Mouse (Mus musculus) CH12.LX (cell line): ENCODE data around the gene Pdcd2. TPM values are rescaled to one million over a fixed set of nuclear protein-coding genes. Genes with fewer than 3 reads are reported as not detected.

Experiments used
- DNase-seq: peaks from one replicate; pipeline ENCODE4 v3.0.0-alpha.2; 2013; ENCODE audit errors: extremely low read depth
- H3K27ac ChIP-seq: 2 replicates; pipeline ENCODE4 v1.5.1; 2012; ENCODE audit warnings: low read depth, mild to moderate bottlenecking, control low read depth, moderate library complexity; ENCODE audit not compliant: insufficient read depth
- H3K27me3 ChIP-seq: replicated peaks from 2 replicates; pipeline ENCODE3; 2012; ENCODE audit warnings: inconsistent platforms
- H3K36me3 ChIP-seq, 2 experiments: replicated peaks in 1 of 2; 2 replicates each; pipeline versions ENCODE3 to v1.6.1; 2012; ENCODE audit warnings: inconsistent platforms in 1 of 2, low read length in 1 of 2, mild to moderate bottlenecking in 1 of 2, mixed read lengths in 1 of 2, moderate library complexity in 1 of 2; ENCODE audit not compliant: control insufficient read depth in 1 of 2, insufficient read depth in 1 of 2
- H3K4me1 ChIP-seq, 2 experiments: 2 replicates each; pipeline ENCODE4 v1.6.1; 2012; ENCODE audit warnings: inconsistent platforms in 1 of 2, moderate library complexity in 1 of 2; ENCODE audit not compliant: insufficient read depth in 2 of 2, control insufficient read depth in 1 of 2
- H3K4me2 ChIP-seq: 2 replicates; pipeline ENCODE4 v1.6.1; 2012; ENCODE audit warnings: low read depth, mild to moderate bottlenecking, control low read depth; ENCODE audit not compliant: poor library complexity, insufficient read depth, severe bottlenecking
- H3K4me3 ChIP-seq, 3 experiments: fragments of 150-350 bp in 1 of 3; sonication (generic) in 1 of 3; replicated peaks in 1 of 3; 2 replicates each; pipeline versions ENCODE3 to v1.5.1; 2011 to 2012; ENCODE audit warnings: low read depth in 2 of 3, low read length in 2 of 3, mild to moderate bottlenecking in 2 of 3, moderate library complexity in 2 of 3, control low read depth in 1 of 3, improper control_type of control experiment in 1 of 3, inconsistent platforms in 1 of 3, mixed read lengths in 1 of 3; ENCODE audit not compliant: poor library complexity in 1 of 3
- H3K79me2 ChIP-seq: replicated peaks from 2 replicates; pipeline ENCODE4 v1.6.1; 2012; ENCODE audit warnings: mild to moderate bottlenecking, moderate library complexity; ENCODE audit not compliant: control insufficient read depth, poor library complexity, insufficient read depth, severe bottlenecking; ENCODE audit errors: extremely low read depth
- H3K9ac ChIP-seq: 2 replicates; pipeline ENCODE4 v1.6.1; 2012; ENCODE audit warnings: low read depth, mild to moderate bottlenecking, control low read depth, moderate library complexity; ENCODE audit not compliant: insufficient read depth
- H3K9me3 ChIP-seq: replicated peaks from 2 replicates; pipeline ENCODE3; 2012; ENCODE audit warnings: low read length, inconsistent platforms, mixed read lengths
- BHLHE40 ChIP-seq: IDR thresholded peaks from 2 replicates; pipeline ENCODE4 v1.6.1; 2011; ENCODE audit warnings: mild to moderate bottlenecking, low read depth, low read length, improper control_type of control experiment
- CHD1 ChIP-seq: IDR thresholded peaks from 2 replicates; pipeline ENCODE4 v1.6.1; 2012; ENCODE audit warnings: low read depth, low read length, improper control_type of control experiment, inconsistent platforms
- CTCF ChIP-seq, 2 experiments: IDR thresholded peaks in 1 of 2; conservative IDR thresholded peaks in 1 of 2; 2 replicates each; pipeline ENCODE4 v1.5.1; 2011 to 2012; ENCODE audit warnings: low read depth in 2 of 2, low read length in 2 of 2, improper control_type of control experiment in 1 of 2, inconsistent platforms in 1 of 2, mild to moderate bottlenecking in 1 of 2, moderate library complexity in 1 of 2
- ELF1 ChIP-seq: IDR thresholded peaks from 2 replicates; pipeline ENCODE4 v1.6.1; 2014; ENCODE audit warnings: low read depth, mild to moderate bottlenecking, inconsistent platforms, low read length, improper control_type of control experiment
- EP300 ChIP-seq: IDR thresholded peaks from 2 replicates; pipeline ENCODE4 v1.6.1; 2011; ENCODE audit warnings: low read length, improper control_type of control experiment
- ETS1 ChIP-seq: conservative IDR thresholded peaks from 2 replicates; pipeline ENCODE4 v1.6.1; 2012; ENCODE audit warnings: low read depth, mild to moderate bottlenecking, inconsistent platforms, low read length, improper control_type of control experiment, moderate library complexity
- GABPA ChIP-seq: IDR thresholded peaks from 2 replicates; pipeline ENCODE4 v1.6.1; 2012; ENCODE audit warnings: low read depth, low read length, improper control_type of control experiment, inconsistent platforms; ENCODE audit not compliant: insufficient replicate concordance
- HCFC1 ChIP-seq: IDR thresholded peaks from 2 replicates; pipeline ENCODE4 v1.6.1; 2012; ENCODE audit warnings: low read depth, mild to moderate bottlenecking, inconsistent platforms, low read length, improper control_type of control experiment
- JUN ChIP-seq: IDR thresholded peaks from 2 replicates; pipeline ENCODE4 v1.6.1; 2011; ENCODE audit warnings: low read depth, mild to moderate bottlenecking, low read length, improper control_type of control experiment, moderate library complexity; ENCODE audit not compliant: insufficient read depth
- JUND ChIP-seq: conservative IDR thresholded peaks from 2 replicates; pipeline ENCODE4 v1.6.1; 2011; ENCODE audit warnings: low read depth, low read length, improper control_type of control experiment
- KAT2A ChIP-seq: IDR thresholded peaks from 2 replicates; pipeline ENCODE4 v1.6.1; 2012; ENCODE audit warnings: low read length, improper control_type of control experiment, inconsistent platforms; ENCODE audit not compliant: insufficient replicate concordance
- MAFK ChIP-seq: IDR thresholded peaks from 2 replicates; pipeline ENCODE4 v1.6.1; 2011; ENCODE audit warnings: low read length, improper control_type of control experiment; ENCODE audit not compliant: insufficient replicate concordance
- MEF2A ChIP-seq: IDR thresholded peaks from 2 replicates; pipeline ENCODE4 v1.6.1; 2014; ENCODE audit warnings: low read depth, mild to moderate bottlenecking, inconsistent platforms, low read length, improper control_type of control experiment, borderline replicate concordance
- PAX5 ChIP-seq: IDR thresholded peaks from 2 replicates; pipeline ENCODE4 v1.6.1; 2012; ENCODE audit warnings: low read length, inconsistent platforms, mixed read lengths
- POLR2AphosphoS2 ChIP-seq: IDR thresholded peaks from 2 replicates; pipeline ENCODE4 v1.6.1; 2011; ENCODE audit warnings: low read depth, low read length, improper control_type of control experiment
- RAD21 ChIP-seq: IDR thresholded peaks from 2 replicates; pipeline ENCODE4 v1.6.1; 2011; ENCODE audit warnings: low read depth, mild to moderate bottlenecking, low read length, improper control_type of control experiment, moderate library complexity
- SIN3A ChIP-seq: IDR thresholded peaks from 2 replicates; pipeline ENCODE4 v1.6.1; 2012; ENCODE audit warnings: low read length, improper control_type of control experiment, inconsistent platforms
- SMC3 ChIP-seq: IDR thresholded peaks from 2 replicates; pipeline ENCODE4 v1.6.1; 2011; ENCODE audit warnings: low read depth, low read length, improper control_type of control experiment
- TBP ChIP-seq: conservative IDR thresholded peaks from 2 replicates; pipeline ENCODE4 v1.6.1; 2011; ENCODE audit warnings: low read depth, low read length, improper control_type of control experiment
- TCF12 ChIP-seq: IDR thresholded peaks from 2 replicates; pipeline ENCODE4 v1.6.1; 2014; ENCODE audit warnings: low read depth, mild to moderate bottlenecking, inconsistent platforms, low read length, improper control_type of control experiment
- UBTF ChIP-seq: IDR thresholded peaks from 2 replicates; pipeline ENCODE4 v1.6.1; 2012; ENCODE audit warnings: low read depth, mild to moderate bottlenecking, inconsistent platforms, low read length, improper control_type of control experiment, moderate library complexity
- USF1 ChIP-seq: IDR thresholded peaks from 2 replicates; pipeline ENCODE4 v1.6.1; 2014; ENCODE audit warnings: low read depth, mild to moderate bottlenecking, inconsistent platforms, low read length, improper control_type of control experiment
- USF2 ChIP-seq: conservative IDR thresholded peaks from 2 replicates; pipeline ENCODE4 v1.6.1; 2011; ENCODE audit warnings: low read depth, low read length, improper control_type of control experiment
- dilution Hi-C: fragments of 300-500 bp; cut with MboI; formaldehyde crosslinking; loops from 2 replicates; pipeline ENCODE4 v1.14.3; 2020; ENCODE audit warnings: low sequenced_read_pairs; ENCODE audit not compliant: extremely low pct_unique_long_range_greater_than_20kb, extremely low pct_ligation_motif_present
- in situ Hi-C: fragments of 300-500 bp; cut with MboI; formaldehyde crosslinking; loops from 3 replicates; pipeline ENCODE4 v1.14.3; 2019; ENCODE audit warnings: low sequenced_read_pairs, low pct_ligation_motif_present, low pct_unique_long_range_greater_than_20kb, mixed read lengths
- polyA plus RNA-seq: library from polyadenylated mRNA; unstranded; fragments of >175 nt; gene quantifications from 2 replicates; pipeline ENCODE4 v1.2.1, GENCODE M21; 2012; ENCODE audit warnings: low read depth; ENCODE audit not compliant: insufficient read length
- total RNA-seq, 2 experiments: library from RNA; depleted of rRNA; stranded (reverse); fragments of 300-350 nt in 1 of 2; fragments of >200 nt in 1 of 2; gene quantifications; 2 replicates each; pipeline ENCODE4 v1.2.3; 2012 to 2014

Pdcd2 gene
- total and polyA plus RNA-seq, 3 experiments: 78.2 to 106 (median 98.6) TPM

GRCm38 (mm10) chr17:15528887-15529286 lies 1.8 kb upstream of the Pdcd2 start:
- Histone ChIP-seq H3K4me2 (no peak overlapping the region), H3K9me3 (peaks cover 3% of the 10 kb centered on the region), H3K9ac (no peak overlapping the region), H3K79me2 (peaks cover 22% of the 10 kb centered on the region), H3K27me3 (no peaks in the 10 kb centered on the region), H3K4me3 (no peak overlapping the region), H3K36me3 (peaks cover 12 to 22% of the 10 kb centered on the region in 2 experiments), H3K4me1 (peaks cover 4 to 39% of the 10 kb centered on the region in 2 experiments; a peak in 3 of 4 replicates), H3K27ac (no peak overlapping the region)
- in situ Hi-C loops (loop anchor here (25.0 kb wide), 1 partner anchor 183 kb away; the partner anchor contains the start of gene Chd1), dilution Hi-C loops (no loop called here)
- DNase-seq: no peak
- TF ChIP-seq BHLHE40 (no peak), RAD21 (no peak), TBP (no peak), KAT2A (no peak), CHD1 (no peak), UBTF (no peak), USF1 (no peak), SMC3 (no peak), MEF2A (no peak)

GRCm38 (mm10) chr17:15527811-15528136 lies 673 bp upstream of the Pdcd2 start:
- TF ChIP-seq MAFK: no peak
- no peak for TF ChIP-seq TBP
- TF ChIP-seq CTCF (conservative IDR thresholded peaks at IDR 0.05 in 1 of 2, IDR thresholded peaks at IDR 0.05 in 1 of 2; ENCODE audit: low read depth in 2 of 2, low read length in 2 of 2): no peak
- no peak for TF ChIP-seq USF2
- TF ChIP-seq JUN: no peak
- TF ChIP-seq ELF1: no peak
- TF ChIP-seq BHLHE40: no peak
- TF ChIP-seq PAX5: no peak
- TF ChIP-seq GABPA: no peak
- TF ChIP-seq ETS1: no peak
- TF ChIP-seq MEF2A: no peak
- no peak for TF ChIP-seq POLR2AphosphoS2
- TF ChIP-seq SIN3A: no peak
- TF ChIP-seq HCFC1: no peak
- no peak for TF ChIP-seq TCF12
- TF ChIP-seq KAT2A: no peak
- no peak for TF ChIP-seq JUND
- TF ChIP-seq EP300: no peak
- TF ChIP-seq, all 38 proteins: peak for 0
- Histone ChIP-seq H3K36me3 (peaks cover 16 to 33% of the 10 kb centered on the region in 2 experiments), H3K4me1 (peaks cover 4 to 39% of the 10 kb centered on the region in 2 experiments; a peak in 3 of 4 replicates), H3K27ac (no peak overlapping the region), H3K9ac (peak overlapping the region; percentile 70), H3K4me2 (peak overlapping the region; percentile 90), H3K9me3 (no peaks in the 10 kb centered on the region), H3K79me2 (peaks cover 24% of the 10 kb centered on the region), H3K4me3 (peak overlapping the region; percentile 82 to 89 (median 88)), H3K27me3 (no peaks in the 10 kb centered on the region)
- no peak for DNase-seq
- in situ Hi-C loops: loop anchor here (25.0 kb wide), 1 partner anchor 185 kb away; the partner anchor contains the start of gene Chd1
- dilution Hi-C loops: no loop called here
